Mouse (Mus musculus) 3134 (cell line): Measurements from ENCODE around the gene Exog.
A peak's percentile ranks its signal among the peaks of the same experiment; 100 is the strongest.

Source experiments
- DNase-seq: peaks from one replicate; pipeline ENCODE4 v3.0.0-alpha.2; 2011; ENCODE audit warnings: low spot score; ENCODE audit not compliant: insufficient read length; ENCODE audit errors: extremely low read depth

Exog gene

GRCm38 (mm10) chr9:119457122-119457521 lies 12.4 kb downstream of the Exog start:
- no peak for DNase-seq

GRCm38 (mm10) chr9:119460410-119460809 lies 15.7 kb downstream of the Exog start:
- DNase-seq: no peak

GRCm38 (mm10) chr9:119465056-119465455 lies 20.3 kb downstream of the Exog start:
- no peak for DNase-seq

- DNase-seq: peak; percentile 62
Measured at GRCm38 (mm10) chr9:119465595-119465994, 20.9 kb downstream of the Exog start.

- no peak for DNase-seq
Measured at GRCm38 (mm10) chr9:119469691-119470353, 25.1 kb downstream of the Exog start.

GRCm38 (mm10) chr9:119472412-119472918 lies 27.7 kb downstream of the Exog start:
- no peak for DNase-seq

- DNase-seq: no peak
Measured at GRCm38 (mm10) chr9:119473011-119473410, 28.3 kb downstream of the Exog start.

GRCm38 (mm10) chr9:119473608-119474164 lies 28.9 kb downstream of the Exog start:
- peak; percentile 82 for DNase-seq

- DNase-seq: peak; percentile 67
Measured at GRCm38 (mm10) chr9:119474717-119475611, 30.2 kb downstream of the Exog start.

GRCm38 (mm10) chr9:119477754-119478153 lies 33.0 kb downstream of the Exog start:
- DNase-seq: peak; percentile 65

- peak; percentile 88 for DNase-seq
Measured at GRCm38 (mm10) chr9:119478345-119478744, 33.6 kb downstream of the Exog start.

- peak; percentile 93 for DNase-seq
Measured at GRCm38 (mm10) chr9:119479297-119479696, 34.6 kb downstream of the Exog start.

GRCm38 (mm10) chr9:119481612-119482011 lies 36.9 kb downstream of the Exog start:
- DNase-seq: no peak

GRCm38 (mm10) chr9:119483554-119484353 lies 39.0 kb downstream of the Exog start:
- DNase-seq: peak; percentile 87

- DNase-seq: no peak
Measured at GRCm38 (mm10) chr9:119484420-119484819, 39.7 kb downstream of the Exog start.

GRCm38 (mm10) chr9:119484868-119485267 lies 40.1 kb downstream of the Exog start:
- DNase-seq: no peak

- no peak for DNase-seq
Measured at GRCm38 (mm10) chr9:119496354-119496753, 51.6 kb downstream of the Exog start.

GRCm38 (mm10) chr9:119496960-119497359 lies 52.2 kb downstream of the Exog start:
- DNase-seq: no peak

- no peak for DNase-seq
Measured at GRCm38 (mm10) chr9:119497546-119498246, 53.0 kb downstream of the Exog start.

- DNase-seq: no peak
Measured at GRCm38 (mm10) chr9:119498247-119498607, 53.5 kb downstream of the Exog start.
